Mouse (Mus musculus) heart, embryonic 12.5 days (tissue): ENCODE data around the gene Pml. TPM values are rescaled to one million over a fixed set of nuclear protein-coding genes. Genes with fewer than 3 reads are reported as not detected.

Source experiments
- ATAC-seq: fragments of 200-750 bp; cut with Nextera tagmentation; 2 replicates; pipeline ENCODE4 v1.8.0; 2017; ENCODE audit warnings: moderate TSS enrichment, moderate library complexity; ENCODE audit not compliant: insufficient number of reproducible peaks, low FRiP score
- H3K27ac ChIP-seq: fragments of 300-500 bp; sonication (generic); 2 replicates; pipeline ENCODE4 v1.5.1; 2016; ENCODE audit warnings: mild to moderate bottlenecking, moderate library complexity; ENCODE audit not compliant: poor library complexity, severe bottlenecking
- H3K27me3 ChIP-seq: fragments of 300-500 bp; sonication (generic); replicated peaks from 2 replicates; pipeline ENCODE4 v1.6.1; 2016; ENCODE audit warnings: mild to moderate bottlenecking, moderate library complexity
- H3K36me3 ChIP-seq: fragments of 300-500 bp; sonication (generic); 2 replicates; pipeline ENCODE4 v1.6.1; 2016; ENCODE audit warnings: mild to moderate bottlenecking, moderate library complexity
- H3K4me1 ChIP-seq: fragments of 300-500 bp; sonication (generic); replicated peaks from 2 replicates; pipeline ENCODE4 v1.6.1; 2016; ENCODE audit warnings: mild to moderate bottlenecking
- H3K4me2 ChIP-seq: fragments of 300-500 bp; sonication (generic); 2 replicates; pipeline ENCODE4 v1.6.1; 2016; ENCODE audit warnings: mild to moderate bottlenecking, moderate library complexity
- H3K4me3 ChIP-seq: fragments of 300-500 bp; sonication (generic); 2 replicates; pipeline ENCODE4 v1.5.1; 2016; ENCODE audit warnings: mild to moderate bottlenecking
- H3K9ac ChIP-seq: fragments of 300-500 bp; sonication (generic); 2 replicates; pipeline ENCODE4 v1.6.1; 2016; ENCODE audit warnings: mild to moderate bottlenecking, moderate library complexity
- H3K9me3 ChIP-seq: fragments of 300-500 bp; sonication (generic); replicated peaks from 2 replicates; pipeline ENCODE4 v1.6.1; 2016; ENCODE audit warnings: mild to moderate bottlenecking, moderate library complexity
- WGBS: fragments of 180-500 bp; shearing (Covaris S2); methylation state at CpG from one replicate; pipeline ENCODE4 v1.1.7; 2016; 5-methylcytosine and 5-hydroxymethylcytosine counted together
- microRNA-seq: library from miRNA; unstranded; fragments of <30 nt; microRNA quantifications from one replicate; pipeline ENCODE4, GENCODE M21; 2017
- polyA plus RNA-seq: library from polyadenylated mRNA; unstranded; fragments of >200 nt; fragmentation: Nextera tagmentation; extraction: Ambion mirVana; gene quantifications from 2 replicates; pipeline ENCODE4 v1.2.1, GENCODE M21; 2016

Gene Pml
- polyA plus RNA-seq, 1 experiment from 2014 or later, result 15.5 TPM

DNA sequence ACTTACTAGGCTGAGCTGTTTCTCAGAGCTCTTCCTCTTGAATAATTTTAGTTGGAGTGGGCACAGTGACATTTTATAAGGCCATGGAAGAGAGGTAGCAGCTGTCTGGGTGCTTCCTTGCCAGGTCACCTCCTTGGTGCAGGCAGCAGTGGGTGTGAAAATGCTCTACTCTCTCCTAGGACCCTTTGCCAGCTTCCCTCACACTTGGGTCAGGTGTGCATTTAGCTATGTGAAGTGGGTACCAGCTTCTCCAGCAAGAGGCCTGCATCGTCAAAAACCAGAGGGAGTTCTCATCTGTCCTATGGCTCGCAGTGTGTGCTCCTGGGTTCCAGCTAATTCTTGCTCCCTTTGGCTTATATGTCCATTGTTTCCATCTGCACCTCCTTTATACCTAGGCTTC lies 70.2 kb downstream of the Pml start:
- WGBS, result 70% methylated on average over 2 of the region's 2 CpGs

DNA sequence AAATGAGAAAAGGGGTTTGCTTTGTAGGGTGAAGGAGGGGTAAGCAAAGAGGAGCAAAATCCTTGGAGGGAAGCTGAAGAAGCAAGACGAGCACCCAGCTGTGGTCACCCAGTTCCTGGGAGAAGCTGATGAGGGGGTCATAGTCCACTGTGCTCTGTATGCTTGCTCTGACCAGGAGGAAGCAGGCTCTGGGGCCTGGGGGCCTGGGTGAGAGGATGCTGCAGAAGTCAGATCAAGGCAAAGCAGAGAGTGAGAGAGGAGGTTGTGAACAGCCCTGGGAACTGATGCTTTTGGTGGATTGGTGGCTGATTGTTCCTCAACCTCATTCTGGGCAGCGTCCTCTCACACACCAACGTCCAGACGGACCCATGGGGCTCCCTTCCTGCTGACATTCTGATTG lies 72.4 kb downstream of the Pml start:
- no peak overlapping the region for H3K4me2 ChIP-seq
- 66% methylated on average over 4 of the region's 4 CpGs for WGBS
- ATAC-seq, result no peak

More for the DNA sequence above, 70.2 kb downstream of the Pml start:
- Histone ChIP-seq H3K27ac (no peak overlapping the region), H3K36me3 (no peaks in the 10 kb centered on the region), H3K4me2 (no peak overlapping the region), H3K9me3 (no peaks in the 10 kb centered on the region), H3K4me3 (no peak overlapping the region), H3K9ac (no peak overlapping the region), H3K4me1 (peaks cover 19% of the 10 kb centered on the region), H3K27me3 (no peaks in the 10 kb centered on the region)
- ATAC-seq, result no peak

DNA sequence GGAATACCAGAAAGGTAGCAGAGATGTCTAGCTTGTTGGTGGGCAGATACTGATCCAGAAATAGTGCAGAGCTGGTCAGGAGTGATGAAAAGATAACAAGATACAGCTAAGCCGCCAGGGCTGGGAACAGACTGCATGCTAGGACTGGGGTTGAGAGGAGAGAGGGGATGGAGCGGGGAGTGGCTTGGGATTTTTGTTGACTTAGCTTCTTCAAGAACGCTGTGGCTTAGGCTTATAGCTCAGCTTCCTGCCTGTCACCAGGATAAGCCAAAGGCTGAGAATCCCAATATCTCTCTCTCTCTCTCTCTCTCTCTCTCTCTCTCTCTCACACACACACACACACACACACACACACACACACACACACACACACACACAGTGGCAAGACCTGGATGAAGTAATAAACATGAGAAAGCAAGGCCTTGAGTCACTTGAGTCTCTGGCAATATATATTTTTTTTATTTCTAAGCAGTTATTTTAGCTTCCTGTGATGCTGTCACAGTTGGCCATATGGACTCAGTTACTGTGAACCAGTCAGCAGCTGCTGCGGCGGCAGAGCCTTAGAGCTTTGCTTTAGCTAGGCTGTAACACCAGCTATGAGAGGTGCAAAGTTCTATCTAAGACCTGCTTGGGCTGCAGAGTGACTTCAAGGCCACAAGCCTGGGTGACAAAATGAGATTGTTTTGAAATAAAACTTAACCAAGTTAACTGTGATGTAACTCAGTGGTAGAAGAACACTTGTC lies 73.7 kb downstream of the Pml start:
- Histone ChIP-seq H3K4me1 (peaks cover 19% of the 10 kb centered on the region), H3K4me2 (no peak overlapping the region), H3K27me3 (no peaks in the 10 kb centered on the region), H3K4me3 (no peak overlapping the region), H3K27ac (no peak overlapping the region), H3K36me3 (no peaks in the 10 kb centered on the region), H3K9me3 (no peaks in the 10 kb centered on the region), H3K9ac (no peak overlapping the region)
- 26% methylated on average over 5 of the region's 5 CpGs for WGBS
- no peak for ATAC-seq

More for the DNA sequence above, 72.4 kb downstream of the Pml start:
- Histone ChIP-seq H3K4me1 (peaks cover 19% of the 10 kb centered on the region), H3K9ac (no peak overlapping the region), H3K4me3 (no peak overlapping the region), H3K36me3 (no peaks in the 10 kb centered on the region), H3K27me3 (no peaks in the 10 kb centered on the region), H3K9me3 (no peaks in the 10 kb centered on the region), H3K27ac (no peak overlapping the region)

GRCm38 (mm10) chr9:58174818-58175251 lies 74.8 kb downstream of the Pml start:
- Histone ChIP-seq H3K9me3 (no peaks in the 10 kb centered on the region), H3K9ac (no peak overlapping the region), H3K36me3 (no peaks in the 10 kb centered on the region), H3K4me3 (no peak overlapping the region), H3K4me1 (peaks cover 19% of the 10 kb centered on the region), H3K27ac (no peak overlapping the region), H3K4me2 (no peak overlapping the region), H3K27me3 (no peaks in the 10 kb centered on the region)
- ATAC-seq, result peak; percentile 42; the same call in 1 of the 2 replicates
- 33% methylated on average over 5 of the region's 5 CpGs for WGBS

- Histone ChIP-seq H3K9me3 (no peaks in the 10 kb centered on the region), H3K27ac (no peak overlapping the region), H3K4me2 (no peak overlapping the region), H3K4me1 (peaks cover 25% of the 10 kb centered on the region), H3K36me3 (no peaks in the 10 kb centered on the region), H3K27me3 (no peaks in the 10 kb centered on the region), H3K9ac (no peak overlapping the region), H3K4me3 (no peak overlapping the region)
- WGBS, result 57% methylated on average over 2 of the region's 2 CpGs
- ATAC-seq, result no peak
Measured at GRCm38 (mm10) chr9:58172863-58173262, 76.7 kb downstream of the Pml start.

- Histone ChIP-seq H3K9me3 (0 out of 2 replicates have a peak, but pooled peaks cover 3% of the 10 kb centered on the region), H3K4me3 (no peak overlapping the region), H3K4me2 (no peak overlapping the region), H3K27me3 (no peaks in the 10 kb centered on the region), H3K36me3 (no peaks in the 10 kb centered on the region), H3K4me1 (peaks cover 6% of the 10 kb centered on the region), H3K9ac (no peak overlapping the region), H3K27ac (no peak overlapping the region)
- ATAC-seq, result no peak
- 70% methylated on average over 6 of the region's 6 CpGs for WGBS
Measured at GRCm38 (mm10) chr9:58169426-58169825, 80.2 kb downstream of the Pml start.

DNA sequence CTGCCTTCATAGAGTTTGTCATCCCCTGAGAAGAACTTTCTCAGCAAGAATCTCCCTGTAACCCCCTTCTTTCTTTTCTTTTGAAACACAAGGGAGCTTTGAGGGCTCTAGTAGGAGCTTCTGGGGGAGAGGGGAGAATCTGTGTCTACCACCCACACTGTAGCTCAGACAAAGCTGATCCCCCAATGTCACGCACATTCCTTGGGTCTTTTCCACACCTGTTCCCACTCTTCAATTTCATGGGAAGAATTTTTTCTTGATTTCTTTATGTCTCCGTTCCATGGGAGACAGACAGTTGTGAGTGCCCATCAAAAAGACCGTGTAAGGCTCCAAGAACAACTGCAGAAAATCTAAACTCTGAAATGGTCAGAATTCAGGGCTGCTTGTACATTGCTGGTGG lies 80.7 kb downstream of the Pml start:
- H3K36me3 ChIP-seq, result no peaks in the 10 kb centered on the region
- H3K27me3 ChIP-seq, result 0 out of 2 replicates have a peak, but pooled peaks cover under 1% of the 10 kb centered on the region
- ATAC-seq, result no peak
- H3K27ac ChIP-seq, result no peak overlapping the region
- no peak overlapping the region for H3K4me3 ChIP-seq
- peaks cover 6% of the 10 kb centered on the region; the same call in 1 of the 2 replicates for H3K4me1 ChIP-seq
- no peak overlapping the region for H3K9ac ChIP-seq
- H3K4me2 ChIP-seq, result no peak overlapping the region
- H3K9me3 ChIP-seq, result 0 out of 2 replicates have a peak, but pooled peaks cover 3% of the 10 kb centered on the region
- WGBS, result 72% methylated on average over 3 of the region's 3 CpGs

Small RNA genes lying within 50 kb of the gene (microRNA-seq; reads per million reads assigned to microRNA genes)
- gene Mir6385, result not detected

Other genes with a start within 250 kb of the Pml start
- gene Cyp11a1, start 243.4 kb downstream of the Pml start, polyA plus RNA-seq, result not detected in 2 replicates
- gene Stra6, start 186.0 kb downstream of the Pml start, polyA plus RNA-seq, result 0.78 and 1.00 TPM in 2 replicates
- gene Ccdc33, start 131.0 kb downstream of the Pml start, polyA plus RNA-seq, result not detected in 2 replicates
- 8.5 and 8.6 TPM in 2 replicates for gene Islr, start 45.5 kb downstream of the Pml start, polyA plus RNA-seq
- gene Islr2, start 45.5 kb downstream of the Pml start, polyA plus RNA-seq, result 0.05 TPM in 1 of 2 replicates, not detected in the other
- 24.0 and 24.7 TPM in 2 replicates for gene Stoml1, start 3.4 kb upstream of the Pml start, polyA plus RNA-seq
- gene Loxl1, start 63.4 kb upstream of the Pml start, polyA plus RNA-seq, result 57.4 and 62.4 TPM in 2 replicates
- gene Tbc1d21, start 120.7 kb upstream of the Pml start, polyA plus RNA-seq, result not detected in 2 replicates
- gene Insyn1, start 238.8 kb upstream of the Pml start, polyA plus RNA-seq, result 0.97 and 1.3 TPM in 2 replicates